Mouse (Mus musculus) hindbrain, embryonic 11.5 days (tissue): Measurements from ENCODE around the gene Gramd1b. TPM values are rescaled to one million over a fixed set of nuclear protein-coding genes. Genes with fewer than 3 reads are reported as not detected.
A peak's percentile ranks its signal among the peaks of the same experiment; 100 is the strongest.

Experiments used
- ATAC-seq: fragments of 200-750 bp; cut with Nextera tagmentation; 2 replicates; pipeline ENCODE4 v1.8.0; 2017; ENCODE audit warnings: mild to moderate bottlenecking, moderate TSS enrichment, moderate library complexity; ENCODE audit not compliant: low FRiP score
- DNase-seq: peaks from one replicate; pipeline ENCODE4 v3.0.0-alpha.2; 2015; ENCODE audit warnings: low spot score
- H3K27ac ChIP-seq: fragments of 300-500 bp; sonication (generic); 2 replicates; pipeline ENCODE4 v1.5.1; 2014; ENCODE audit warnings: mild to moderate bottlenecking, low read depth, low read length
- H3K27me3 ChIP-seq: fragments of 300-500 bp; sonication (generic); 2 replicates; pipeline ENCODE4 v1.6.1; 2014; ENCODE audit warnings: mild to moderate bottlenecking, low read length, moderate library complexity, mixed read lengths; ENCODE audit not compliant: control insufficient read depth, insufficient read depth
- H3K36me3 ChIP-seq: fragments of 300-500 bp; sonication (generic); 2 replicates; pipeline ENCODE4 v1.6.1; 2014; ENCODE audit warnings: mild to moderate bottlenecking, low read length, moderate library complexity, mixed read lengths; ENCODE audit not compliant: control insufficient read depth, insufficient read depth
- H3K4me1 ChIP-seq: fragments of 300-500 bp; sonication (generic); replicated peaks from 2 replicates; pipeline ENCODE4 v1.6.1; 2014; ENCODE audit warnings: low read length, mixed read lengths; ENCODE audit not compliant: control insufficient read depth, insufficient read depth
- H3K4me2 ChIP-seq: fragments of 300-500 bp; sonication (generic); replicated peaks from 2 replicates; pipeline ENCODE4 v1.6.1; 2014; ENCODE audit warnings: mild to moderate bottlenecking, low read depth, low read length
- H3K4me3 ChIP-seq: fragments of 300-500 bp; sonication (generic); 2 replicates; pipeline ENCODE4 v1.5.1; 2014; ENCODE audit warnings: low read depth, low read length
- H3K9ac ChIP-seq: fragments of 300-500 bp; sonication (generic); 2 replicates; pipeline ENCODE4 v1.6.1; 2014; ENCODE audit warnings: low read depth, low read length
- H3K9me3 ChIP-seq: fragments of 300-500 bp; sonication (generic); 2 replicates; pipeline ENCODE4 v1.6.1; 2016; ENCODE audit warnings: low read length; ENCODE audit not compliant: control insufficient read depth
- WGBS: fragments of 180-500 bp; shearing (Covaris S2); extraction: QIAGEN DNeasy Blood & Tissue Kit; methylation state at CpG from one replicate; pipeline ENCODE4 v1.1.7; 2014; 5-methylcytosine and 5-hydroxymethylcytosine counted together
- polyA plus RNA-seq: library from polyadenylated mRNA; unstranded; fragments of >200 nt; fragmentation: Nextera tagmentation; extraction: Ambion mirVana; gene quantifications from 2 replicates; pipeline ENCODE4 v1.2.1, GENCODE M21; 2014

The Gramd1b gene
- polyA plus RNA-seq, 1 experiment from 2014 or later: 5.1 TPM

GRCm38 (mm10) chr9:40448646-40449243, 82.4 kb downstream of the Gramd1b start:
- H3K27me3 ChIP-seq: no peaks in the 10 kb centered on the region
- ATAC-seq: no peak
- H3K9ac ChIP-seq: no peak overlapping the region
- H3K9me3 ChIP-seq: no peaks in the 10 kb centered on the region
- no peak overlapping the region for H3K4me2 ChIP-seq
- WGBS: 91% methylated on average over 2 of the region's 2 CpGs
- H3K27ac ChIP-seq: no peak overlapping the region
- H3K4me3 ChIP-seq: no peak overlapping the region
- H3K4me1 ChIP-seq: no peaks in the 10 kb centered on the region
- no peak for DNase-seq
- no peaks in the 10 kb centered on the region for H3K36me3 ChIP-seq

- WGBS: 78% methylated on average over 4 of the region's 4 CpGs
- no peak for DNase-seq
- Histone ChIP-seq H3K36me3 (no peaks in the 10 kb centered on the region), H3K27ac (no peak overlapping the region), H3K4me3 (no peak overlapping the region), H3K27me3 (no peaks in the 10 kb centered on the region), H3K4me2 (no peak overlapping the region), H3K9ac (no peak overlapping the region), H3K4me1 (no peaks in the 10 kb centered on the region), H3K9me3 (no peaks in the 10 kb centered on the region)
- ATAC-seq: no peak
Observed at GRCm38 (mm10) chr9:40447265-40447664, 83.9 kb downstream of the Gramd1b start.

GRCm38 (mm10) chr9:40444961-40445360, 86.2 kb downstream of the Gramd1b start:
- ATAC-seq: no peak
- 87% methylated on average over 6 of the region's 6 CpGs for WGBS
- no peak for DNase-seq
- Histone ChIP-seq H3K9ac (no peak overlapping the region), H3K9me3 (no peaks in the 10 kb centered on the region), H3K4me3 (no peak overlapping the region), H3K4me2 (no peak overlapping the region), H3K4me1 (no peaks in the 10 kb centered on the region), H3K27me3 (no peaks in the 10 kb centered on the region), H3K27ac (no peak overlapping the region), H3K36me3 (no peaks in the 10 kb centered on the region)

GRCm38 (mm10) chr9:40442784-40443183, 88.4 kb downstream of the Gramd1b start:
- no peak for DNase-seq
- WGBS: 57% methylated on average over 5 of the region's 5 CpGs
- no peak overlapping the region for H3K27ac ChIP-seq
- H3K4me1 ChIP-seq: no peaks in the 10 kb centered on the region
- H3K27me3 ChIP-seq: no peaks in the 10 kb centered on the region
- H3K4me3 ChIP-seq: no peak overlapping the region
- H3K36me3 ChIP-seq: no peaks in the 10 kb centered on the region
- H3K9ac ChIP-seq: no peak overlapping the region
- no peaks in the 10 kb centered on the region for H3K9me3 ChIP-seq
- no peak for ATAC-seq
- no peak overlapping the region for H3K4me2 ChIP-seq

GRCm38 (mm10) chr9:40439973-40440687, 91.1 kb downstream of the Gramd1b start:
- H3K9ac ChIP-seq: no peak overlapping the region
- no peaks in the 10 kb centered on the region for H3K9me3 ChIP-seq
- no peak overlapping the region for H3K27ac ChIP-seq
- H3K4me3 ChIP-seq: no peak overlapping the region
- no peaks in the 10 kb centered on the region for H3K27me3 ChIP-seq
- WGBS: 84% methylated on average over 8 of the region's 8 CpGs
- ATAC-seq (no peak), DNase-seq (no peak)
- H3K4me2 ChIP-seq: no peak overlapping the region
- no peaks in the 10 kb centered on the region for H3K4me1 ChIP-seq
- H3K36me3 ChIP-seq: no peaks in the 10 kb centered on the region

- Histone ChIP-seq H3K9me3 (no peaks in the 10 kb centered on the region), H3K4me1 (no peaks in the 10 kb centered on the region), H3K4me3 (no peak overlapping the region), H3K27ac (no peak overlapping the region), H3K27me3 (no peaks in the 10 kb centered on the region), H3K9ac (no peak overlapping the region), H3K36me3 (no peaks in the 10 kb centered on the region), H3K4me2 (no peak overlapping the region)
- ATAC-seq (0 out of 2 replicates have a peak, but pooled peaks have one; percentile 17), DNase-seq (peak; percentile 33)
- 57% methylated on average over 12 of the region's 12 CpGs for WGBS
Observed at GRCm38 (mm10) chr9:40438731-40439526, 92.3 kb downstream of the Gramd1b start.

GRCm38 (mm10) chr9:40437891-40438290, 93.3 kb downstream of the Gramd1b start:
- H3K9me3 ChIP-seq: no peaks in the 10 kb centered on the region
- no peak overlapping the region for H3K27ac ChIP-seq
- no peak overlapping the region for H3K4me2 ChIP-seq
- DNase-seq (no peak), ATAC-seq (no peak)
- H3K4me1 ChIP-seq: no peaks in the 10 kb centered on the region
- no peaks in the 10 kb centered on the region for H3K27me3 ChIP-seq
- WGBS: 92% methylated on average over 7 of the region's 7 CpGs
- H3K4me3 ChIP-seq: no peak overlapping the region
- no peaks in the 10 kb centered on the region for H3K36me3 ChIP-seq
- no peak overlapping the region for H3K9ac ChIP-seq

GRCm38 (mm10) chr9:40433286-40433685, 97.9 kb downstream of the Gramd1b start:
- DNase-seq: no peak
- H3K4me3 ChIP-seq: no peak overlapping the region

More at GRCm38 (mm10) chr9:40433286-40433685, 97.9 kb downstream of the Gramd1b start:
- 85% methylated on average over 5 of the region's 5 CpGs for WGBS
- H3K4me1 ChIP-seq: no peaks in the 10 kb centered on the region
- no peak for ATAC-seq
- H3K9ac ChIP-seq: no peak overlapping the region
- no peaks in the 10 kb centered on the region; the same call in 1 of the 2 replicates for H3K27me3 ChIP-seq
- no peak overlapping the region for H3K4me2 ChIP-seq
- no peak overlapping the region for H3K27ac ChIP-seq
- no peaks in the 10 kb centered on the region for H3K36me3 ChIP-seq
- H3K9me3 ChIP-seq: no peaks in the 10 kb centered on the region
